Mouse (Mus musculus) c-Kit-positive CD71-negative TER-119-negative erythroid progenitor cells, embryonic 14.5 days (primary cell): Measurements from ENCODE around the gene Kat2b.
"Not testable (repeated sequence)": the region's sequence is repeated elsewhere in the genome, so short reads cannot be mapped to it uniquely, and the experiment has no call there.

Experiments used
- DNase-seq: peaks from one replicate; pipeline ENCODE4 v3.0.0-alpha.2; 2013; ENCODE audit warnings: low read depth

Gene Kat2b

DNA sequence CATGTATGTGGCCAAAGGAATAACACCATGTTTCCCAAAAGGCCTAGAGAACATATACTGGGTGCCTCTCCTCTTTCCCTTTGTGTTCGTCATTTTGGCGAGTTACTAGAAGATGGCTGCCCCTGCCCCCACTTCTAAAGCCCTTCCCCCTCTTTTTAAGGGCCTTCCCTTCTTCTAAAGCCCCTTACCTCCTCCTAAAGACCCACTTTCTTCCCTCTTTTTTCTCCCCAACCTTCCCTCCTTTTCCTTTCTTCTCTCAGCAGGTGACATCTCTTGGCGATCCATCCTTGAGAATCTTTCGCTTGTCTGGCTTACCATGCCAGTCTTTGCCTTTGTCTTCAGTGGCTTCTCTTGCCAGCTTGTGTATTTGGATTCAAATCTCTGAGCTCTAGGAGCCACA, 31.9 kb downstream of the Kat2b start:
- DNase-seq, result no peak

- not testable (repeated sequence) for DNase-seq
Observed at GRCm38 (mm10) chr17:53603236-53603635, 36.6 kb downstream of the Kat2b start.

DNA sequence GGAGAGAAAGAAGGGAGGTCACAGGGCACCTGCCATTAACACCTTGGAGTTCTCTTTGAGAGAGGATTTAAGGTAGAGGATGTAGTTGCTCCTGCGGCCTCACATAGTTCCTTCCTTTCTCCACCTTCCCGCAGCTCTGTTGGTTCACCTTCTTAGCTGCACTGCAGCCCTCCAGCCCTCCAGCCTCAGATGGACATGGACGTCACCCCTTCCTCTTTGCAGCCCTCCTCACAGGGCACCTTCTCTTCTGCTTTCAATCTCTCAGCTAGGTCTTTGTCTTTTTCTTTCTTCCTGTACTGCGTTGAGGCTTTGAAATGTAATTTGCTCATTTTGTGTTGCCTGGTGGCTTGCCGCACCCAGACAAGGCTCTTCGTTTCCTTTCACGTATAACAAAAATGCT, 39.4 kb downstream of the Kat2b start:
- DNase-seq, result not testable (repeated sequence)

GRCm38 (mm10) chr17:53608924-53609323, 42.3 kb downstream of the Kat2b start:
- not testable (repeated sequence) for DNase-seq

DNA sequence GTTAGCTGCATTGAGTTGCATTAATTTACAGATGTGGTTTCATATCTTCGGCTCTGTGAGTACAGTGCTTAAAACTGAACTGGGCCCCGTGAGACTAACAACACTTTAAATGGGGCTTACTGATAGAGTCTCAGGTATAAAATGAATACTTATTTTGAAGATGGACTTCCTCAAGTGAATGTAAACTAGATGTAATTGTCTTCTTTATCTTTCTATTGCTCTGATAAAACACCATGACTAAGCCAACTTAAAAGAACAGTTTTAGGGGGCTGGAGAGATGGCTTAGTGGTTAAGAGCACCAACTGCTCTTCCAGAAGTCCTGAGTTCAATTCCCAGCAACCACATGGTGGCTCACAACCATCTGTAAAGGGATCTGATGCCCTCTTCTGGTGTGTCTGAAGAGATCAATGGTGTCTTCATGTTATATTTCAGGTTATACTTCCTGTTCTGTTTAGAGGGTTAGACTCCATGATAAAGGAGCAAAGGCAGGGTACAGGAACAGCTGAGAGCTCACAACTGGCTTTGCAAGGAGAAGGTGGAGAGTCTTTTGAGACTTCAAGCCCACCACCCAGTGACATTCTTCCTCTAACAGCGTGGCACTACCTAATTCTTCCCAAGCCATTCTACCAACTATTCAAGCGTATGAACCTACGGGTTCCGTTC, 50.8 kb downstream of the Kat2b start:
- no peak for DNase-seq

GRCm38 (mm10) chr17:53618369-53618768, 51.7 kb downstream of the Kat2b start:
- no peak for DNase-seq

DNA sequence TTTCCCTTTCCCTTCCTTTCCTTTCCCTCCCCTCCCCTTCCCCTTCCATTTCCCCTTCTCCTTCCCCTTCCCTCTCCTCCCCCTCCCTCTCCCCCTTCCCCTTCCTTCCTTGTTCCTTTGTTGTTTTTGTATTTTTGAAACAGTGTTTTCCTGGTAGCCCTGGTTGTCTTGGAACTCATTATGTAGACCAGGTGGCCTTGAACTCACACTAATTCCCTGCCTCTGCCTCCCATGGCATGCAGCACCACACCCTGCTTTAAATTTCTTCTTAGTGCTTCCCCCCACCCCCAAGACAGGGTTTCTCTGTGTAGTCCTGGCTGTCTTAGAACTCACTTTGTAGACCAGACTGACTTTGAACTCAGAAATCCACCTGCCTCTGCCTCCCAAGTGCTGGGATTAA, 52.7 kb downstream of the Kat2b start:
- DNase-seq, result no peak

- no peak for DNase-seq
Observed at GRCm38 (mm10) chr17:53620611-53621010, 54.0 kb downstream of the Kat2b start.

DNA sequence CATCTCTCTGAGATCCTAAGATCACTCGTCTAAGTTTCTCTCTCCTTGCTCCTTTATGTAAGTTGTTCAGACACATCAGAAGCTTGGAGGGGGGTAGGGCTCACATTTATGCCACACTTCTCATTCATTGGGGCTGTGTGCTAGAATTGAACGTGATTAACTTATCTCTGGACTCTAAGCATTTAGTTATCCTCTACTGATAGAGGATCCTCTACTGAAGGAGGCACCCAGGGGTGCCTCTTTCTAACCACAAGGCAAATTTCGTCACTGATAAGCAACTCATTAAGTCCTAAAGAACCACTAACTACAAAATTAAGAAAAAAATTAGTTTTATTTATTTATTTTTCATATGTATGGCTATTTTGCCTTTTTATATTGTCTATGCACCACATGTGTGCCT, 55.5 kb downstream of the Kat2b start:
- no peak for DNase-seq

GRCm38 (mm10) chr17:53623762-53624161, 57.1 kb downstream of the Kat2b start:
- no peak for DNase-seq

- no peak for DNase-seq
Observed at GRCm38 (mm10) chr17:53626160-53626559, 59.5 kb downstream of the Kat2b start.

DNA sequence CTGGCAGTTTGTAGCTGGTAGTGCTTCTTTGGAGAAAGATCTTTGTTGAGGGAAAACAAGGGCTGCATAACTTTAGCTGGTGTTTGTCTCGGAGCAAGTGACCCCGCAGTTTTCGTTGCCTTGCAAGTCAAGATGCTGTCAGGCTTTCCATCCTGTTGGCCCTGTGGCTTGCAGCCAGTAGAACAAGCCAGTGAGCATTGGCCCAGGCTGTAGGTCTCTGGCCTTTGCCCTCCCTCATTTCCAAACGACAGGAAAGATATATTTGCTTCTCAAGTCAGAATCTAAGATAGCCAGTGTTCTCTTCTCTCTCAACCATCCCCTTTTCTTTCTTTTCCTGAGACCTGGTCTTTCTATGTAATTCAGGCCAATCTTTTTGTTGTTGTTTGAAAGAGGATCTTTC, 60.8 kb downstream of the Kat2b start:
- no peak for DNase-seq

- DNase-seq, result no peak
Observed at GRCm38 (mm10) chr17:53628131-53628530, 61.5 kb downstream of the Kat2b start.

DNA sequence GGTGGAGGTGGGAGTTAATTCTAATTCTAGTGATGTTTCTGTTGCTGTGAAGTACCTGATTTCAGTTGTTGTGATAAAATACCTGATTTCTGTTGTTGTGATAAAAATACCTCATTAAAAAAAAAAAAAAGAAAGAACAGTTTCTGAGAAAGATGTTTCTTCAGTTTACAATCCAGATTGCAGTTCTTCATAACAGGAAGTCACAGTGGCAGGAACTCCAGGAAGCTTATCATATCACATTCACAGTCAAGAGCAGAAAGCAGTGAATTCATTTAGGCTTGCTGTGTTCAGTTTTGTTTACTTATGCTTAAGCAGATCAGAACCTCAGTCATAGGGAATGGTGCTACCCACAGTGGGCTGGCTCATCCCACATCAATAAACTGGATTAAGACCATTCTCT, 64.7 kb downstream of the Kat2b start:
- no peak for DNase-seq

DNA sequence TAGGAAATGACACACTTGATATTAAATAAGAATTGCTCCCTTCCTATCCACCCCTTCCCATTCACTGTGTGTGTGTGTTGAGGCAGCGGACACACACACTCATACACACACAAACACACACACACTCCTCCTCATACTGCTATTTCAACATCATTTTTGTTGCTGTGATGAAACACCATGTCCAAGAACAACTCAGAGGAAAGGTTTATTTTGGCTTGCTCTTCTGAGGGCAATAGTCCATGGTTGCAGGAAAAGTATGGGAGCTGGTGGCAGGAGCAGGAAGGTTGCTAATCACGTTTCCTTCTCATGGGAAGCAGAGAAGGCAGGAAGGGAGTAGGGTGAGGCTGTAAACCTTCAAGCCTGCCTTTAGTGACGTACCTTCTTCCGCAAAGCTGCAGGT, 76.7 kb downstream of the Kat2b start:
- no peak for DNase-seq

- no peak for DNase-seq
Observed at GRCm38 (mm10) chr17:53650251-53650661, 83.6 kb downstream of the Kat2b start.

DNA sequence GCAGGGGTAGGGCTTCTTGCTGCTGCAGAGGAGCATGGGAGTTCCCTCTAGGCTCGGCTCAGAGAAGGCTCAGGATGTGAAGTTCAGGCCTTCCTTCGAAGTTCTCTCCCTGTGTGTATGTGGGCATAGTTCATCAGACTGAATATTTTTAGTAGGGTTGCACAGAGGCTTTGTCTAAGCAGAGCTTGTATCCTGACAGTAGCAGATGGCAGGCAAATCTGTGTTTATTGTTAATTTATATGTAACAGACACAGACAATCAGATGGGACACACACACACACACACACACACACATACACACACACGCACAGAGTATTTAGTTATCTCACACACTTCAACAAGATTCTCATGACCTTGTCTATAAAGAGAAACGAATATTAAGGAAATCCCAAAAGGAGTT, 87.9 kb downstream of the Kat2b start:
- DNase-seq, result no peak

GRCm38 (mm10) chr17:53655081-53655480, 88.4 kb downstream of the Kat2b start:
- DNase-seq, result no peak

DNA sequence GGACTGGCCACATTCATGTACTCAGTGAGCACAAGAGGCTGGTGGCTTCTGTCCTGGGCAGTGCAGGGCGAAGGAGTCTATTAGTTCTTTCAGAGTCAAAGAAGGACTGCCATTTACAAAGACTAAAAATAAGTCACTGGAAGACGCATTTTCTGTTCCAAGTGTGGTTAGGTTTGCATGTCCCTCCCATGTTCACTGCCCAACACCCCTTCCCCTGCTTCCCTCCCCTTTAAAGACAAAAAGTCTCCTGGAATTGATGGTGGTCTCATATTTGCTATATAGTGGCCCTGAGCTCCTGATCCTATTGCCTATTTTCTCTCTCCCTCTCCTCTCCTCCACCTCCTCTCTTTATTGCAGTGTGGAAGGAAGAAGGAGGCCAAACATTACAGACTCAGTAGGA, 89.3 kb downstream of the Kat2b start:
- DNase-seq, result no peak

DNA sequence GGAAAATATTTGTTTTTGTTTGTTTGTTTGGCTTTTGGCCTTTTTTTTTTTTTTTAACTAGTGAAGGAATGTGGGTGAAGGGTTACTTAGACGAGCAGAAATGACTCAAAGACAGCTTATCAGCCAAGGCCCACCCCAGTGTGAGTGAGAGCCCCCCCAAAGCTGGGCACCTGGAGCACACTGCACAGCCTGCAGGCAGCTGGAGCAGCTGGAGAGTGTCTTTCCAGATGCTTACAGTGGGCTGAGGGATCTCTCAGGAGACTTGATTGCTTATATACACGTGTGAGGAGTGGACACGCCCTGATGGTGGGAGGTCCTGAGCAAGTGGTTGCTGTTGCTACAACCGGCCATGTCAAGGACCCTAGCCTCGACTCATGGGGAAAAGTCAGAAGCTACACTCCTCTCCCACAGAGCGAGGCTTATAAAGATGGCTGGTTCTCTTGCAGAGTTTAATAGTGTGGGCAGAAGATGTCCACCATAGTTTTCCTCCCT, 89.8 kb downstream of the Kat2b start:
- DNase-seq, result no peak

DNA sequence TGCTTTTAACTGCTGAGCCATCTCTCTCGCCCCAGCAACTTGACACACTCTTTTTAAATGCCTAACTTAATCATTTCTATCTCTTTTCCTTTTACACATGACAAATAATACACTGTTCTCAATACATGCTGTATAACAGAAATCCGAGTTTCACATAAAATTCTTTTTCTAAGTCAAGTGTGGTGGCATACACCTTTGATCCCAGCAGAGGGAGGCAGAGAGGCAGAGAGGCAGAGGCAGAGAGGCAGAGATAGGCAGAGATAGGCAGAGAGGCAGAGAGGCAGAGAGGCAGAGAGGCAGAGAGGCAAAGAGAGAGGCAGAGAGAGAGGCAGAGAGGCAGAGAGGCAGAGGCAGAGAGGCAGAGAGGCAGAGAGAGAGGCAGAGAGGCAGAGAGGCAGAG, 90.7 kb downstream of the Kat2b start:
- peak; percentile 10 for DNase-seq

DNA sequence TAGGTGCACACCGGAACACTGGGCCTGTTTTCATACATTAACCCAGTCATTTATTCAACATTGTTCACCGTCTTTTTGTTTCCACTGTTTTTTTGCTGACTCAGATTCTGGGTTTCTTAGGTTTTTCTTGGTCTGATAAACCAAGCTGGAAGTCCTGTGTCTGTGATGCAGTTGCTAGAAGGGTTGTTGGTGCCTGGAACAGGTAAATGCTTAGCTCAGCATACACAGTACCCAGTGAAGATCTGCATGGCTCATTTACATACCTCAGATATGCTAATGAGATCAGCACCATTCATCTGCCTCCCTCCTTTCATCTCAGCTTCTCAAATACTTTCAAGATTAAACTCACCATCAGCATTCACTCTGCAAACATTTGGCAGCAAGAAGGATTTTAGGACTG, 92.0 kb downstream of the Kat2b start:
- DNase-seq, result no peak

DNA sequence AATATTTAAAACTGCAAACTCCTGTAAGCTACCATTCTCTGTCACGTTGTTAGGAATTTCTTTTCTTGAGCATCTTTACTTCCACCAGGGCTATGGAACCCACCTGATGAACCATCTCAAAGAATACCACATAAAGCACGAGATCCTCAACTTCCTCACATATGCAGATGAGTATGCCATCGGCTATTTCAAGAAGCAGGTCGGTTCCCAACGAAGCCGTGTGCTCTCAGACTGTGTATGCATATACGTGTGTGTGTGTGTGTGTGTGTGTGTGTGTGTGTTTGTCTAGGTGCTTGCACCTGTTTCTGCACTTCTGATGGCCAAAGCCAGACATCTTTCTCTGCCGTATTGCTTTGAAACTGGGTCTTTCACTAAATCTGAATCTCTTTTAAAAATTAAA, 92.6 kb downstream of the Kat2b start:
- DNase-seq, result no peak

- no peak for DNase-seq
Observed at GRCm38 (mm10) chr17:53659738-53660137, 93.1 kb downstream of the Kat2b start.
